Mouse (Mus musculus) 416B (cell line): Measurements from ENCODE around the gene Scn3b.
A peak's percentile ranks its signal among the peaks of the same experiment; 100 is the strongest.

ENCODE experiments used
- DNase-seq: peaks from one replicate; pipeline ENCODE4 v3.0.0; 2011; ENCODE audit warnings: low read depth

Gene Scn3b

GRCm38 (mm10) chr9:40317735-40318134 lies 48.7 kb downstream of the Scn3b start:
- DNase-seq, result no peak

GRCm38 (mm10) chr9:40318771-40319170 lies 49.8 kb downstream of the Scn3b start:
- no peak for DNase-seq

DNA sequence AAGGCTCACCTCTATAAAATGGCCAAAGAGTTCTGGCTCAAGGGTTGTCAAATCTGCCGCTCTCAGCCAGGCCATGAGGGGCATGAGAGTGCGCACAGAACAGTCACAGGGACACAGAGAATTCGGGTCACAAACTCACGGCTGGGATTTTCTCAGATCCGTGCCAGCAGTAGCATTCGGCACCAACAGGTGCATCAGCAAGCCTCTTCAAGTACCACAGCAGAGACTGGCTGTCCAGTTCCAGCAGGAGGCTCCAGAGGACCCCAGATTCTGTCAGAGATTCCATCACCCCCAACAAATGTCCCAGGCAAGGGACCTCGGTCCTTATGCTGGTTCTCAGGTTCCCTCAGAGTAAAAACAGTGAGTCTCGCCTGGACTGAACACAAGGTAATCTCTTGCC lies 51.4 kb downstream of the Scn3b start:
- no peak for DNase-seq

DNA sequence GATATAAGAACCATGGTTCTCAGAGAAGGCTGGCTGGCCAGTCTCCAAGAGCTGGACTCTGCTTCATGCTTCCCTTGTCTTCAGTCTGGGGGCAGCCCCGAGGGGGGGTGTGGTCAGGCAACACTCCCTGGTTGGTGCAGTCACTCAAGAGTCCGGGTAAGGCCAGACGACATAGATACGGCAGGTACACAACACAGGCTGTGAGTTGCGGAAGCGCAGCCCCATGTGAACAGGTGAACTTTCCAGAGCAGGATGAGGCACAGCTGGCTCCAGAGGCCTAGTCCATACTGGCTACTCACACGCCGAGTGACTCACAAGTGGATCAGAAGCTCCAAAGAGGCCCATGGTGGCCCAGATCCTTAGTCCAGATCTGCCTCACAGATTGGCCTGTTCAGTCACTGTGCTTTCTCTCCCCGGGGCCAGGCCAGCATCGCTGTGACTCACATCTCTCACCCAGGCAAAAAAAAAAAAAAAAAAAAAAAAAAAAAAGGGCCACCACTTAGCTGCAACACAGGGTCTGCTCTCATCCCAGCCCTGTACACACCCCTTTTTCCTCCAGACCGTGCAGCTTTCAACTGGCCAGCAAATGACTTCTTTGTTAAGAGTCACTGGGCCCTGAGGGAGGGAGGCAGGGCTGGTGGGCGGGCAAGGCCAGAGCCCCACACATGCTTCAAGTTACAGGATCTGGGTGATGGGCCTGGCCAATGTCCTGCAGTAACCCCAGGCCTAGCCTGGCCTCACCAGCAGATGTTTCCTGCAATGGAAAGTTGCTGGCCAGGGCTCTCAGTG lies 52.1 kb downstream of the Scn3b start:
- peak; percentile 97 for DNase-seq

DNA sequence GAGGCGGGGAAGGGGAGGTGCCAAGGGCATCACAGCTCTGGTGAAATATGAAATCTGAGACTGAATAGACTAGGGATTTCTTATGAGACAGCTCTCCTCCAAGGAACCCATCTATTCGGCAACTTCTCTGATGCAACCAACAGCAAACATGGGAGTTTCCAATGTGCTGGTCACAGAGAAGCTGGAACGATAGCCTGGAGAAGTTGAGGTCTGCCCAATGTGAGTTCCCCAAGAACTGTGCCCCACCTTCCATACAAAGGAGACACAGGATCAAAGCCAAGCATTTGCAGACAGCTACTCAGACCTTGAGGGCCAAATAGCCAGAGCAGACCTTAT lies 52.6 kb downstream of the Scn3b start:
- no peak for DNase-seq

- no peak for DNase-seq
Measured at GRCm38 (mm10) chr9:40322372-40322771, 53.4 kb downstream of the Scn3b start.

DNA sequence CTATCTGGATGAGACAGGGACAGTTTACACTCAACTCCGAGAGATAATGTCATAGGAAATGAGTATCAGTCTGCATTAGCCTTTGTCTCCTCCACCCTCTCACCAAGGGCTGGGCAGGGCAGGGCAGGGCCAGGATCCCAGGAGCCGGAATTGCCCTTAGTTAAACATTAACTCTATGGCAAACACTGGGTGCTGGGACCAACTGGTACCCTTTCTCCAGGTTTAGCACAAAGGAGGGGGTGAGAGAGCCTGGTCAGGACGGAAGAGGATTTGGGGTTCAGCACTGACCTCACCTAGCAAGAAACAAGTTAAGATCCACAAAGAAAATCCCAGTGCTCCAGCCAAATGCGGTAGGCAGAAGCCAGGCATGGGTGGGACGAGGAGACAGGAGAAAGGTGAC lies 54.2 kb downstream of the Scn3b start:
- no peak for DNase-seq

DNA sequence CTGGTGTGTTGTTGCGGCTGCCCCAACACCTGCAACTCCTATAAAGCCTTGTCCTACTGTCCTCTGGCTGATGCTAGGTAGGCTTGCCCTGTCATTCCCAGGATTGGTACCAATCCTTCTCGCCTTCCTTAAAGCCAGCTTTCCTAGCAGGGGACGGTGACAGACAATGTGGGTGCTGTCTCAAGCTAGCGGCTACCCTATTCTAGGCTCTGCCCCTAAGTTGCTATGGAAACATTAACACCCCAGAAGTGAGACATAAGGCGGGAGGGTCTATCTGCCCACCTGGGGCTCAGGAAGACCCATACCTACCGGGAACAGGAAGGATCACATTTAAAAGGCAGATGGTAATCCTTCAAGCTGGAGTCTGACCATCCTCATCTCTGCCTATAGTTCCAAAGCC lies 54.8 kb downstream of the Scn3b start:
- no peak for DNase-seq

GRCm38 (mm10) chr9:40324232-40324792 lies 55.3 kb downstream of the Scn3b start:
- peak; percentile 85 for DNase-seq

DNA sequence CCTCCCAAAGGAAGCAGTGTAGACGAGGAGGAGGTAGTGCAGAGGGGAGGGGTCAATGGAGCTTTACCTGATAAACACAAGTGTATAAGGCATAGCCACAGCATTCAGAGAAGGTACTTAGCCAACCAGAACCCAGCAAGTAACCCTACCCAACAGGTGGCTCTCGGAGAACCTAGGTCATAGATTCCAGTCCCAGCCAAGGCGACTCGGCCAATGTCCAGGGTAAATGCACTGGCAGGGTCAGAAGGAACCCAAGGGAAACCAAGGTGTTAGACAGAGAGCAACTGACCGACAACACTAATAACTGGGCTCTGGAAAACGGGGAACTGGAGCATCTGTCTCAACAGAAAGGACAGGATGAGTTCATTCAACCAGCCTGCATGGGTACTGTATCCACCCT lies 55.8 kb downstream of the Scn3b start:
- DNase-seq, result no peak

DNA sequence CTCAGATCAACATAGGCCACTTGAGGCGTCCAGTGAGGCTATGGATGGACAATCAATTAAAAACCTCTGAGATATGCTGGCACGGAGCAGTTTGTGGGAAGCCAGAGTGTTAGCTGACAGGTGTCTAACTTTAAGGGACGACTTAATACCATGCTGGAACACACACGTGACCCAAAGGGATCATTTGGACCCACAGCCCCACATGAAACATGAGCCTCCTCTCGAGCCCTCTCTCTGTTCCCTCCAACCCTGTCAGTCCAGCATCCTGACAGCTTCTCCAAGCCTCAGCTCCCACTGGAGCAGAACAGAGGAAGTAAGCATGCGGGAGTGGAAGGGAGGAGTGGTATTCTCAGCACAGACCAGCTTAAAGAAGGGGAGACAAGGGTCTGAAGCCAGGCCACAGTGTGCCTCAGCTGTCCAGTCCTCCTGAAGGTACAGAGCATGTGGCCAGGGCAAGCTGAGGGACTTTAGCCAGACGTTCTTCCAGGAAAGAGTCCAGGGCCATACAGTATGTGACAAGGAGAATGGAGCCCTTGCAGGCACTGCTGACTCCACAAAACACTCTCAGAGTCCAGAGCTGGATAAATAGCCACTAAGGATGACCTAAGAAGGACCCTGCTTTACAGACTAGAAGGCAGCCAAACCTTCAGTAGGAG lies 57.4 kb downstream of the Scn3b start:
- no peak for DNase-seq

DNA sequence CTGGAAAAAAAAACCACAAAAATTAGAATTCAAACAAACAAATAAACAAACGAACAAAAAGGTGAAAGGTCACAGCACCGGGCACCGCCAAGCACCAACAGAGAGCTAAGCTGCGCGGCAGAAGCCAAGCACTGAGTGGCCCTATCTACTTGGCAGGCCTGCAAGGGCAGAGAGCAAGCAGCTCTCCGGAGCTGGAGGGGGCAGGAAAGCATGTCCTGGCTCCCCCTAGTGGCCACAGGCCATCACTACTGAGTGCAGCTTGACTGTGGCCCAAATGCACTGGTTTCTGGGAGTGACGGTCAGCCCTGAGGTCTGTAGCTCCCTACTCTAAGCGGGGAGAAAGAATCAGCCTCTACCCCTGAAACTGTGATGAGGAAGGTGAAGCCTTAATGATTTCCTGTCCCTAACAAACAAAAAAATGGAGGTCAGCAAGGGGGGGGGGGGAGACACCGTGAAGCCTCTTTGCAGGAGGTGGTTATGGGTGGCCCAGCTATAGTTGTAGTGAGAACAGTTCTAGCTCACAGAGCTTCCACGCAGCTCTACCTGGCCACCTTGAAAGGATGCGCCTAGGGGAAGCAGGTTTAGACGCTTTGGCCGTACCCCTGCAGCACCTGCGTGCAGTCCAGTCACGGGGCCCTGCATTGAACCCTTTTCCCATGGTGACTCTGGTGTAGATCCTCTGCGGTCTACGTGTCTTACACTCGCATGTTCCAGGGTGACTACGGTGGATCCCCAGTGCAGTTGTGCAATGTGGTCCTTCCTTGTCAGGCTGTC lies 61.8 kb downstream of the Scn3b start:
- peak; percentile 85 for DNase-seq

DNA sequence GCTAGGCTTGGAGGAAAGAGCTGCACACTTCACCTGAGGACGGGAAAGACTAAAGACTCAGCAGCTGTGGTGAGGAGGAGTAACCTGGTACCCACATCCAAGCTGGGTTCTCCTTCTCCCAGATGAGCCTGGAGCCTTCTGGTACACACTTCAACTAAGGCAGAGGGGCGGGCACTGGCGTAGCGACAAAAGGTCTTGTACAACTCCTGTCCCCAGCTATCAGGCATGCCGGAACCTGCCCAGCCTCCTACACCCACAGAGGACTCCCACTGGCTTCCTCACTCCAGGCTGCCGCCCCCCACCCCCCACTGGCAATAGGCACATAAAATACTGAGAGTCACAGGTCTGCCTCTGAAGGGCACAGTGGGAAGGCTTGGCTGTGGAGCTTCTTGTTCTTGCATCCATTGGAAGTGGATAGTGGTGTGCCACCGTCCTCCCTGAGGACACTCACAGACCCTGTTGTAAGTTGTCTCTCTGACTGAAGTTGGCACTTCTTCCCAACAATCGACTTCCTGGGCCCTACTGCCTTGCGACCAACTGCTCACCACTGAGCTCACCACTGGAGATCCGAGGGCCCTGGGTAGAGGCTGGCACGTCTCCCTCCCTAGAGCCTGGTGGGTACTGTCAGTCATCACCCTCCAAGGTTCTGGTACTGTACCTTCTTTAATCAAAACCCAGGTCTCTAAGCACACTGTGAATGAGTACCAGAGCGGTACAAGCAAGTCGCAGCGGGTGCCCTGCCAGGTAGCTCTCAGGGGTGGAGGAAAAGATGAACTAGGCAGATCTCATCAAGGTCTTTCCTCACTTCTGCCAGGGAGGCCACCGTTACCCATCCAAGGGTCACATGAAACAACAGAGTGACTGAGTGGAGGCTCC lies 62.6 kb downstream of the Scn3b start:
- no peak for DNase-seq

DNA sequence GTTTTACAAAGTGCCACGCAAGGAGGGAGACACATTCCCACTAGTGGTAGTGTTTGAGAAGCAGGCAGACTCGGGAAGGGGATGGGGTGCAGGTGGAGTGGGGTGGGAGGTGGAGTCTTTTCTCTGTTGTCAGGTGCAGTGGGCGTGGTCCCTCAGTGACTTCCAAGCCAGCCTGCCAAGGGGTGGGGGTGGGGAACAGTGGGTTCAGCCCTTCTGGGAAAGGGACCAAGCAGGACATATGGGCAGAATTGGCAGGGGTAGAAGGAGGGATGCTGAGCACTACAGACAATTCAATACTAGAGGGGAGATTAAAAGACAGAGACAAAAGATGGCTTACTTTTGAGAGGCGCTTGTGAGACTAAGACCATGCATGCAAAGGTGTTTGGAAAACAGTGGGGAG lies 63.3 kb downstream of the Scn3b start:
- no peak for DNase-seq

- DNase-seq, result no peak
Measured at GRCm38 (mm10) chr9:40332731-40333648, 64.0 kb downstream of the Scn3b start.

DNA sequence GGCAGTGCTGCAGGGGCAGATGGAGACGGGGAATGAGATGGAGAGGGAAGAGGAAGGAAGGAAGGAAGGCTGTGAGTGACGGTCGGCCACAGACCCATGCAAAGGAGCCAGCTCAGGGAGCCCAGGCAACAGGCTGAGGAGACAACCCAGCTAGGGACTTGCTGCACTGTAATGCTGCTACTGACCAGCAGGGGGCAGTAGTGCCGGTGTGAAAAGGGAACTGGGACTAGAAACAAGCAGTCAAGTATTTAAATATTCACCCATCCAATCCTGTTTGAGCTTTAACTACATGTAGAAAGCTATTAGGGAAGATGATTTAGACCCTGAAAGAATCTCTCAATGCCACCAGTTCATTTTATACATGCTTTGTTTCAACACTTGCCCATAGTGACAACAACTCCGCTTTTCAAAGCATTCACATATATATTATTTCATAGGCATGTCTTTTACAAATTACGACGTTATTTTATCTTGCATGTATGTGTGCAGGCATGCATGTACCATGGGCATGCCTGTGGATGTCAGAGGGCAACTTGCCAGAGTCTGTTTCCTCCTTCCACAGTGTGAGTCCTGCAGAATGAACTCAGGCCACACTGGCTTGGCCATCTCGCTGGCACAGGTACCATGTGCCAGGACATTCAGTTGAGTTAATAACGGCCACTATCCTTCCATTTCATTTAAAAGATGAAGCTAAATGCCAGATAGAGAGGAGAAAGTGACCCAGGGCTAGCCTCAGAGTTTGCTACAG lies 64.8 kb downstream of the Scn3b start:
- DNase-seq, result peak; percentile 67

DNA sequence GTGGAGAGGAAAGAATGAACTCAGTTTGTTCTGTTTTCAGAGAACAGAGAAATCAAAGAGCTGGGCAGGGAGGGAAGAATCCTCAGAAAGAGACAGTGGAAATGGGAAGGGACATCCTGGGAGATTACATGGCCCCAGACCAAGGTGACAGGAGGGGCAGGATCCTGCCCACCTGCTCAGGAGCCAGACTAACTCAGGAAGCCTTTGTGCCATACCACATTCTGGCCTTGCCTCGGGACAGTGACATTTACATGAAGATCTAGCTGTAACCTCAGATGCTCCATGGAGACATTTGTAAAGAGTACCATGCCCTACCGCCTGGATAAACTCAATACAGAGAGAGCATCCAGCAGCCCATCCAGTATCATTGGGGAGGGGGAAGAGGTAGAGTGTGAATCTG lies 65.6 kb downstream of the Scn3b start:
- no peak for DNase-seq

DNA sequence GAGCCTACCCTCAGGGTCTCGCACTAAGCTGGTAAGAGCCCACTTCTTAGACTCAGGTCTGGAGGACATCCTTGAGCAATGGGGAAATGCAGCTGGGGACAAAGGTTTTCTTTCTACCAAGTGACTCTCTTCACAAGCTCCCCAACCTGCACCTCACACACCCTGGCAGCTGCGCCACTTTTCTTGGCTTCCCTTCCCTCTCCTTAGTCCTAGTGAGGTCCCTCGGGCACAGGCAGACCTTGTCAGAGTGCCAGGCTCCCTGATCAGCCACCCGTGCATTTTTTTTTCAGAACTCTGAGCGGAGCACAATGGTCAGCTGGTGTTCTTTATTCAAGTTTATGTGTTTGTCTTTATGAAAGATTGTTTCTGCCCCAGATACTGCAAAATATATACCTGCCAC lies 67.7 kb downstream of the Scn3b start:
- DNase-seq, result no peak

GRCm38 (mm10) chr9:40337131-40337820 lies 68.3 kb downstream of the Scn3b start:
- DNase-seq, result no peak
